Mouse (Mus musculus) hindbrain, embryonic 13.5 days (tissue): Measurements from ENCODE around the gene Itpk1. TPM values are rescaled to one million over a fixed set of nuclear protein-coding genes. Genes with fewer than 3 reads are reported as not detected.

ENCODE experiments used
- ATAC-seq: fragments of 200-750 bp; cut with Nextera tagmentation; 2 replicates; pipeline ENCODE4 v1.8.0; 2017; ENCODE audit warnings: moderate TSS enrichment; ENCODE audit not compliant: low FRiP score
- H3K27ac ChIP-seq: fragments of 300-500 bp; sonication (generic); 2 replicates; pipeline ENCODE4 v1.5.1; 2015; ENCODE audit warnings: inconsistent platforms, mild to moderate bottlenecking, moderate library complexity
- H3K27me3 ChIP-seq: fragments of 300-500 bp; sonication (generic); 2 replicates; pipeline ENCODE4 v1.6.1; 2015; ENCODE audit warnings: mild to moderate bottlenecking, inconsistent platforms
- H3K36me3 ChIP-seq: fragments of 300-500 bp; sonication (generic); 2 replicates; pipeline ENCODE4 v1.6.1; 2015; ENCODE audit warnings: mild to moderate bottlenecking, inconsistent platforms
- H3K4me1 ChIP-seq: fragments of 300-500 bp; sonication (generic); replicated peaks from 2 replicates; pipeline ENCODE4 v1.6.1; 2015; ENCODE audit warnings: inconsistent platforms
- H3K4me2 ChIP-seq: fragments of 300-500 bp; sonication (generic); 2 replicates; pipeline ENCODE4 v1.6.1; 2015; ENCODE audit warnings: inconsistent platforms, mild to moderate bottlenecking, moderate library complexity
- H3K4me3 ChIP-seq: fragments of 300-500 bp; sonication (generic); 2 replicates; pipeline ENCODE4 v1.5.1; 2015; ENCODE audit warnings: mild to moderate bottlenecking, inconsistent platforms
- H3K9ac ChIP-seq: fragments of 300-500 bp; sonication (generic); 2 replicates; pipeline ENCODE4 v1.6.1; 2015; ENCODE audit warnings: mild to moderate bottlenecking, inconsistent platforms
- H3K9me3 ChIP-seq: fragments of 300-500 bp; sonication (generic); 2 replicates; pipeline ENCODE4 v1.6.1; 2016; ENCODE audit warnings: inconsistent platforms
- WGBS: fragments of 180-500 bp; shearing (Covaris S2); methylation state at CpG from one replicate; pipeline ENCODE4 v1.1.7; 2015; 5-methylcytosine and 5-hydroxymethylcytosine counted together
- polyA plus RNA-seq: library from polyadenylated mRNA; unstranded; fragments of >200 nt; fragmentation: Nextera tagmentation; extraction: Ambion mirVana; gene quantifications from 2 replicates; pipeline ENCODE4 v1.2.1, GENCODE M21; 2015

Itpk1 gene
- polyA plus RNA-seq, 1 experiment from 2014 or later, result 23.0 TPM

GRCm38 (mm10) chr12:102709896-102710295 is 5.2 kb upstream of the Itpk1 start:
- H3K27me3 ChIP-seq, result peaks cover 9% of the 10 kb centered on the region; the same call in 1 of the 2 replicates
- H3K27ac ChIP-seq, result no peak overlapping the region
- H3K36me3 ChIP-seq, result no peaks in the 10 kb centered on the region
- ATAC-seq, result no peak
- H3K9ac ChIP-seq, result no peak overlapping the region
- no peak overlapping the region for H3K4me3 ChIP-seq
- H3K4me1 ChIP-seq, result peaks cover 9% of the 10 kb centered on the region
- WGBS, result 92% methylated on average over 5 of the region's 5 CpGs
- no peaks in the 10 kb centered on the region for H3K9me3 ChIP-seq
- H3K4me2 ChIP-seq, result no peak overlapping the region

- no peak overlapping the region for H3K27ac ChIP-seq
- H3K36me3 ChIP-seq, result no peaks in the 10 kb centered on the region
- H3K4me3 ChIP-seq, result no peak overlapping the region
- H3K4me2 ChIP-seq, result no peak overlapping the region
- no peaks in the 10 kb centered on the region for H3K9me3 ChIP-seq
- H3K27me3 ChIP-seq, result peaks cover 9% of the 10 kb centered on the region; the same call in 1 of the 2 replicates
- no peak overlapping the region for H3K9ac ChIP-seq
- WGBS, result 66% methylated on average over 11 of the region's 11 CpGs
- ATAC-seq, result no peak
- peaks cover 20% of the 10 kb centered on the region for H3K4me1 ChIP-seq
Observed at GRCm38 (mm10) chr12:102708220-102708619, 3.5 kb upstream of the Itpk1 start.

- Histone ChIP-seq H3K9ac (no peak overlapping the region), H3K27me3 (peaks cover 9% of the 10 kb centered on the region; the same call in 1 of the 2 replicates), H3K4me3 (no peak overlapping the region), H3K36me3 (no peaks in the 10 kb centered on the region), H3K4me2 (no peak overlapping the region), H3K4me1 (peaks cover 33% of the 10 kb centered on the region), H3K27ac (no peak overlapping the region), H3K9me3 (no peaks in the 10 kb centered on the region)
- WGBS, result 92% methylated on average over 10 of the region's 10 CpGs
- no peak for ATAC-seq
Observed at GRCm38 (mm10) chr12:102706833-102707463, 2.2 kb upstream of the Itpk1 start.

- peaks cover 37% of the 10 kb centered on the region for H3K4me1 ChIP-seq
- H3K36me3 ChIP-seq, result no peaks in the 10 kb centered on the region
- WGBS, result 79% methylated on average over 6 of the region's 6 CpGs
- ATAC-seq, result no peak
- no peaks in the 10 kb centered on the region for H3K9me3 ChIP-seq
- peaks cover 9% of the 10 kb centered on the region; the same call in 1 of the 2 replicates for H3K27me3 ChIP-seq
- peak overlapping the region; percentile 83; the same call in 1 of the 2 replicates for H3K9ac ChIP-seq
- H3K4me2 ChIP-seq, result peak overlapping the region; percentile 87
- H3K4me3 ChIP-seq, result peak overlapping the region; percentile 69
- H3K27ac ChIP-seq, result peak overlapping the region; percentile 92
Observed at GRCm38 (mm10) chr12:102705906-102706640, 1.3 kb upstream of the Itpk1 start.

GRCm38 (mm10) chr12:102705216-102705871 is 614 bp upstream of the Itpk1 start:
- 2% methylated on average over 36 of the region's 45 CpGs for WGBS
- peak overlapping the region; percentile 92 for H3K27ac ChIP-seq
- H3K9me3 ChIP-seq, result no peaks in the 10 kb centered on the region
- H3K4me1 ChIP-seq, result peaks cover 41% of the 10 kb centered on the region
- ATAC-seq, result peak; percentile 81
- H3K9ac ChIP-seq, result peak overlapping the region; percentile 83
- peak overlapping the region; percentile 69 for H3K4me3 ChIP-seq
- peaks cover 9% of the 10 kb centered on the region; the same call in 1 of the 2 replicates for H3K27me3 ChIP-seq
- H3K4me2 ChIP-seq, result peak overlapping the region; percentile 87
- no peaks in the 10 kb centered on the region for H3K36me3 ChIP-seq

- peak overlapping the region; percentile 69 for H3K4me3 ChIP-seq
- peaks cover 9% of the 10 kb centered on the region; the same call in 1 of the 2 replicates for H3K27me3 ChIP-seq
- peak overlapping the region; percentile 82; the same call in 1 of the 2 replicates for H3K27ac ChIP-seq
- H3K9ac ChIP-seq, result peak overlapping the region; percentile 83
- 4% methylated on average over 17 of the region's 17 CpGs for WGBS
- no peaks in the 10 kb centered on the region for H3K36me3 ChIP-seq
- peak overlapping the region; percentile 87 for H3K4me2 ChIP-seq
- ATAC-seq, result peak; percentile 23; the same call in 1 of the 2 replicates
- no peaks in the 10 kb centered on the region for H3K9me3 ChIP-seq
- peaks cover 53% of the 10 kb centered on the region for H3K4me1 ChIP-seq
Observed at GRCm38 (mm10) chr12:102703921-102704408, 765 bp downstream of the Itpk1 start.

GRCm38 (mm10) chr12:102703441-102703840 is 1.3 kb downstream of the Itpk1 start:
- H3K36me3 ChIP-seq, result no peaks in the 10 kb centered on the region
- peaks cover 9% of the 10 kb centered on the region; the same call in 1 of the 2 replicates for H3K27me3 ChIP-seq
- peak overlapping the region; percentile 87 for H3K4me2 ChIP-seq
- 24% methylated on average over 6 of the region's 6 CpGs for WGBS
- H3K4me1 ChIP-seq, result peaks cover 59% of the 10 kb centered on the region
- H3K4me3 ChIP-seq, result peak overlapping the region; percentile 69
- ATAC-seq, result no peak
- H3K27ac ChIP-seq, result peak overlapping the region; percentile 82; the same call in 1 of the 2 replicates
- no peaks in the 10 kb centered on the region for H3K9me3 ChIP-seq
- peak overlapping the region; percentile 83 for H3K9ac ChIP-seq

- peak overlapping the region; percentile 83 for H3K9ac ChIP-seq
- peaks cover 9% of the 10 kb centered on the region; the same call in 1 of the 2 replicates for H3K27me3 ChIP-seq
- H3K36me3 ChIP-seq, result no peaks in the 10 kb centered on the region
- H3K4me1 ChIP-seq, result peaks cover 62% of the 10 kb centered on the region
- ATAC-seq, result no peak
- peak overlapping the region; percentile 69 for H3K4me3 ChIP-seq
- H3K4me2 ChIP-seq, result peak overlapping the region; percentile 87
- WGBS, result 4% methylated on average over 4 of the region's 4 CpGs
- no peaks in the 10 kb centered on the region for H3K9me3 ChIP-seq
- H3K27ac ChIP-seq, result peak overlapping the region; percentile 67
Observed at GRCm38 (mm10) chr12:102703111-102703412, 1.7 kb downstream of the Itpk1 start.

- peaks cover 68% of the 10 kb centered on the region for H3K4me1 ChIP-seq
Observed at GRCm38 (mm10) chr12:102702356-102703110, 2.2 kb downstream of the Itpk1 start.

GRCm38 (mm10) chr12:102701691-102702207 is 3.0 kb downstream of the Itpk1 start:
- no peaks in the 10 kb centered on the region for H3K27me3 ChIP-seq
- no peak overlapping the region for H3K27ac ChIP-seq
- H3K4me1 ChIP-seq, result peaks cover 75% of the 10 kb centered on the region
- H3K9me3 ChIP-seq, result no peaks in the 10 kb centered on the region
- no peak overlapping the region for H3K4me3 ChIP-seq
- H3K4me2 ChIP-seq, result peak overlapping the region; percentile 87
- H3K9ac ChIP-seq, result no peak overlapping the region
- no peaks in the 10 kb centered on the region for H3K36me3 ChIP-seq
- 91% methylated on average over 5 of the region's 5 CpGs for WGBS
- ATAC-seq, result no peak

More at GRCm38 (mm10) chr12:102702356-102703110, 2.2 kb downstream of the Itpk1 start:
- peak overlapping the region; percentile 63 for H3K9ac ChIP-seq
- H3K27me3 ChIP-seq, result peaks cover 4% of the 10 kb centered on the region; the same call in 1 of the 2 replicates
- no peak for ATAC-seq
- H3K9me3 ChIP-seq, result no peaks in the 10 kb centered on the region
- peak overlapping the region; percentile 67 for H3K27ac ChIP-seq
- peak overlapping the region; percentile 87 for H3K4me2 ChIP-seq
- 5% methylated on average over 15 of the region's 15 CpGs for WGBS
- no peaks in the 10 kb centered on the region for H3K36me3 ChIP-seq
- H3K4me3 ChIP-seq, result peak overlapping the region; percentile 69

- no peaks in the 10 kb centered on the region for H3K36me3 ChIP-seq
- no peak overlapping the region for H3K9ac ChIP-seq
- peaks cover 82% of the 10 kb centered on the region for H3K4me1 ChIP-seq
- ATAC-seq, result no peak
- H3K27me3 ChIP-seq, result no peaks in the 10 kb centered on the region
- no peaks in the 10 kb centered on the region for H3K9me3 ChIP-seq
- H3K4me3 ChIP-seq, result no peak overlapping the region
- WGBS, result 70% methylated on average over 12 of the region's 12 CpGs
- peak overlapping the region; percentile 14; the same call in 1 of the 2 replicates for H3K27ac ChIP-seq
- no peak overlapping the region for H3K4me2 ChIP-seq
Observed at GRCm38 (mm10) chr12:102700453-102700852, 4.3 kb downstream of the Itpk1 start.
